Mouse (Mus musculus) thymus, adult 18-20 months (tissue): ENCODE measurements around the gene Prpf40b.
"Not testable (repeated sequence)": the region's sequence is repeated elsewhere in the genome, so short reads cannot be mapped to it uniquely, and the experiment has no call there.

Experiments used
- DNase-seq, 2 experiments: peaks; one replicate each; pipeline ENCODE4 v3.0.0; 2022; ENCODE audit warnings: mixed read lengths in 2 of 2

Gene Prpf40b

GRCm38 (mm10) chr15:99294813-99295374, at the start of gene Prpf40b:
Gene Prpf40b, plus strand, starts transcription at chr15:99295087.
- peak; percentile 76 to 83 for DNase-seq

- DNase-seq: not testable (repeated sequence)
These were observed 48.2 kb upstream of the Prpf40b start for GRCm38 (mm10) chr15:99246736-99247135.

DNA sequence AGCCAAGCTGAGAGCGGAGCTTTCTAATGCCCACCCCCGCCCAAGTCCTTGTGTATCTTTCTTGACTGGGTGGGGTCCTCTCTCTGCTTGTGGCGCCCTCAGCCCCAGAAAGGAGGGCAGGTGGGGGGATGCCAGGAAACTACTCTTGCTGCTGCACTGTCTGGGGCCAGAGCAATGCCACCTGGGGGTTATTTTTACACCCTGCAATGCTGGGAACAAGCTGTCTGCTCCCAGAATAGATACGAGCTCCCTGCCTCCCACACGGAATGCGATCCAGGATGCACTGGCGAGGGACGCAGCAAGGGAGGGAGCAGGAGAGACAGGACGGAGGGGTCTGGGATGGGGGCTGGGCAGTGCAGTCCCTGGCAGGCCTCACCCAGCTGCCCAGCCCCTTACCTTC, 45.9 kb upstream of the Prpf40b start:
- no peak for DNase-seq

DNA sequence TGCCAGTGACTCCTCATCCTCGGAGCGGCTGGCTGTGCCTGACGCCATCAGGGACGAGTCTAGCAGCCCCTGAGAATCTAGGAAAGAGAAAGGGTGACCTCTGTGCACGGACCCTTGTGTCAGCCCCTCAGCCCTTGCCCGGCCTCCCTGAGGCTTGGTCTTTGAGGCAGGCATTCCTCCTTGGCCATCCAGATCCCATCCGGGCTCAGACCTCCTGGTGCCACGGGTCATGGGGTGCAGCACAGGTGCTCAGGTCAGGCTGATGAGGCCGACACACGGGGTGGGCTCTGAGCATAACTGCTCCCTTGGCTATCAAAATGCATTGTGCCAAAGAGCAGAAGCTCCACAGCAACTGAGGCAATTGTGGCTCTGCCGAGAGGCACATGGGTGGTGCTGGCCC, 44.9 kb upstream of the Prpf40b start:
- DNase-seq: no peak

- DNase-seq: not testable (repeated sequence)
These were observed 43.8 kb upstream of the Prpf40b start for GRCm38 (mm10) chr15:99251111-99251510.

GRCm38 (mm10) chr15:99251626-99252380, 43.1 kb upstream of the Prpf40b start, which contains the start of gene Mcrs1:
Gene Mcrs1, minus strand, starts transcription at chr15:99251961.
- peak; percentile 93 to 96 for DNase-seq

- no peak for DNase-seq
These were observed 42.3 kb upstream of the Prpf40b start for GRCm38 (mm10) chr15:99252381-99253174.

GRCm38 (mm10) chr15:99253175-99253479, 41.8 kb upstream of the Prpf40b start:
- DNase-seq: not testable (repeated sequence)

GRCm38 (mm10) chr15:99253772-99254171, 41.1 kb upstream of the Prpf40b start:
- DNase-seq: no peak

DNA sequence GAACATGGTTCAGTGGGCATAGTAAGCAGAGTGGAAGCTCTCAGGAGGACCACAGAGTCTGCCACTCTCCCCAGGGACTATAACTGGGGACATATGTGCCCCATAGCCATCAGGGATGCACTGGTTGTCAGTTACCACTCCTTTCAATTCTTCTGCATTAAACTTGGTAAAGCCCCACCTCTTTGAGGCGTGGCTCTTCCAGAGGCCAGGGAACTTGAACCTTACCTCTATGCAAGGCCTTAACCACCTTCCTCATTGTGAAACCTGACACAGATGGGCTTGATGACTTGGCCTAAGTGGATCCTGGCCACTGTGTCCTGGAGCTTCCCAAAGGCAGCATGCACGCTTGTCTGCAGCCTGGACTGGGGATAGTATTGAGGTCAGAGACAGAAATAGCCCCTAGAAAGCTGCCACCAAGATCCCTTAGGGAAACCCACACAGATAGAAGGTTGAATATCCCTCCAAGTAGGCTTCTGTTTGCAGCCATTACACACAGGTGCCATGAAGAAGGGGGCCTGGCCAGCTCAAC, 40.3 kb upstream of the Prpf40b start:
- DNase-seq: no peak

- DNase-seq: no peak
These were observed 39.6 kb upstream of the Prpf40b start for GRCm38 (mm10) chr15:99255241-99255749.

DNA sequence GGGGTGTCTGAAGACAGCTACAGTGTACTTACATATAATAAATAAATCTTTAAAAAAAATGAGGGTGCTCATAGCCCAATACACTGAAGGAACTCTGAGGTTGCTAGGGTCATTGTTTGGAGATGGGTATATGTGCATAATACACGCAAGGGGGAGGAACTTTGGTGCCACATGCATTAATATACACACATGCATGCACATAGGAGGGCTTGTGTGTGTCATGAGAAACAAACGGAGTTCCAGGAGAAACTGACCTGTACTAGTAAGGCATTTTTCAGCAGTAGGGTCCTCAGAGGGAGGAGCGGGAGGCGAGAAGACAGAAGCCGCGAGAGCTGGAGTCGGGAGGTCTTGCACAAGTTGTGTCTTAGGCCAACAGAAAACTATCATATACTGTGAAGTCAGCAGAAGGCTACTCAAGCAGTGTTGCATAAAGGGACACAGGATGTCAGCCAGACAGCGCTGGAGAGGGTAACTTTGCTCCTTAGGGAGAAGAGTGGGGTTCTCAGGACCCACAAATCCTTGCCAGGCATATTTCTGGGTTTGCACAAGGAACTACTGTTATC, 35.6 kb upstream of the Prpf40b start:
- DNase-seq: no peak

GRCm38 (mm10) chr15:99259730-99260252, 35.1 kb upstream of the Prpf40b start:
- DNase-seq: peak in 1 of 2 experiments; percentile 39

DNA sequence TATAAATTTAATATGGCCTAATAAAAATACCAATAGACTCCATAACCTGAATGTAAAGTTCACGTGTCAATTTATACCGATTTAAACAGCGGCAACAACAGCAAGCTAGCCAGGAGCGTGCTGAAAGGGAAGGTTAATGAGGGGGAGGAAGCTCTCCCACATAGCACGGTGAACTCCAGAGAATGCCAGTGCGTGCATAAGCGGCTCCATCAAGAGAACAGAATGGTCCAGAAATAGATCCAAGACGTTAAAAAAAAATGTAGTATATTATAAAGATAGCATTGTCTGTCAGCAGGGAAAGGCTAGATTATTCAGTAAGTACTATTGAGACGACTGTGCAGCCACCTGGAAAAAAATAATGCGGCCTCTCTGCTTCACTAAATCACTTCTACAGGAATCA, 32.2 kb upstream of the Prpf40b start:
- DNase-seq: no peak

- no peak for DNase-seq
These were observed 30.5 kb upstream of the Prpf40b start for GRCm38 (mm10) chr15:99264363-99264762.

- DNase-seq: peak in 1 of 2 experiments; percentile 65
These were observed 29.2 kb upstream of the Prpf40b start for GRCm38 (mm10) chr15:99265679-99266078.

GRCm38 (mm10) chr15:99276095-99276494, 18.8 kb upstream of the Prpf40b start:
- no peak for DNase-seq

GRCm38 (mm10) chr15:99278271-99278670, 16.6 kb upstream of the Prpf40b start:
- no peak for DNase-seq

GRCm38 (mm10) chr15:99283456-99283855, 11.4 kb upstream of the Prpf40b start:
- DNase-seq: no peak

DNA sequence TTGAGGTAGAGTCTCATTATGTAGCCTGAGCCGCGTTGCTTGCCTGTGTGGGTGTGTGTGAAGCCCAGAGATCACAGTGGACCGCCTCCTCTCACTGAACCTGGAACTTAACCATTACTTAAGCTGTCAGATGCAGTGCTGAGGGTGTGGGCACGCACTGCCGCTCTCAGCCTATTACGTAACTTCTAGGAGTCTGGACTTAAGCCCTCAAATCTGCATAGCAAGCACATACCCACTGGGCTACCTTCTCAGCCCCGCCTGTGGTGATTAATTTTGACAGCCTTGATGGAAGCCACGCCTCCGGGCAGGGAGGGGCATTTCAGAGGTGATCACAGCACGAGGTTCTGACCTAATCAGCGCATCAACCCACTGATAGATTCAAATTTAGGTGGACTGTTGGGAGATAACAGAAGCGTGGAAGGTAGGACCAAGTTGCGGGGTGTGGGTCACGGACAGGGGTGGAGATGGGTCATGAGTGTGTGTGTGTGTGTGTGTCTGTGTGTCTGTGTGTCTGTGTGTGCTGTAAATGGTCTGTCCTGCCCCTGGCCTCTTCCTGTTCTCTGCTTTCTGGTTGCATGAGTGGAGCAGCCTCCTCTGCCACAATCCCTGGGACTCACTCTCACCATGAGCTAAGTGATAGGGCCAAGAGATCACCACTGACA, 10.2 kb upstream of the Prpf40b start:
- no peak for DNase-seq

DNA sequence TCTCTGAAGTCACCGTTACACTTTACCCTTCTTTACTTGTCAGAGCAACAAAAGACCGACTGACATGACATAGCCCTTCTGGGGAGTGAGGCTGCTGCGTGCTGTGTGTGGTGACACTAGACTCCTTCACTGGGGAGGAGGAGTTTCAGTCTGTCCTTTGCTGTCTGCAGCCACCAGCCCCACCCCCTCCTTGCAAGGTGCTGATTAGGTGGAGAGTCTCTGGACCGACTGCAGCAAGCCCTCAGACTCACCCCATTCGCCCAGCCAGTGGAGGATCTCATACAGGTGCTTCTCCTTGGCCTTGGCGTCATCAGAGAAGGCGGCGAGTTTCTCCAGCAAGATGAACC, 9.7 kb upstream of the Prpf40b start:
- no peak for DNase-seq

DNA sequence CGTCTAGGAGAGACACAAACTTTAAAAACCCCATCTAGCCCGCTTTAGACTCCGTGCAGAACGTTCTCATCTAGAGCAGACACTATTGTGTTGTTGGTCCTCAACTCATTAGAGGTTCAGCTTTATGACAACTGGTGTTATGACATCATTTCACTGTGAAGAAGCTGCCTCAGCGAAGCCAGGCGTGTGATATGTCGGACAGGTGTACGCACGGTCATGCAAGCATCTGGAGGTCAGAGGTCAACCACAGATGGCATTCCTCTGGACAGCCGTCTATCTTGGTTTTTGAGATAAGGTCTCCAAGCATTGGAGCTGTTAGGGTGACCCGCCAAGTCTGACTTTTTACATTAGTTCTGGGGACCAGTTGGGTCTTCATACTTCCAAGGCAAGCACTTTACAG, 4.3 kb upstream of the Prpf40b start:
- no peak for DNase-seq
